Mouse (Mus musculus) layer of hippocampus, adult 11-12 months (tissue): Measurements from ENCODE around the gene Pxk.

Experiments
- DNase-seq: peaks from one replicate; pipeline ENCODE4 v3.0.0; 2022; ENCODE audit warnings: low spot score

Pxk gene

DNA sequence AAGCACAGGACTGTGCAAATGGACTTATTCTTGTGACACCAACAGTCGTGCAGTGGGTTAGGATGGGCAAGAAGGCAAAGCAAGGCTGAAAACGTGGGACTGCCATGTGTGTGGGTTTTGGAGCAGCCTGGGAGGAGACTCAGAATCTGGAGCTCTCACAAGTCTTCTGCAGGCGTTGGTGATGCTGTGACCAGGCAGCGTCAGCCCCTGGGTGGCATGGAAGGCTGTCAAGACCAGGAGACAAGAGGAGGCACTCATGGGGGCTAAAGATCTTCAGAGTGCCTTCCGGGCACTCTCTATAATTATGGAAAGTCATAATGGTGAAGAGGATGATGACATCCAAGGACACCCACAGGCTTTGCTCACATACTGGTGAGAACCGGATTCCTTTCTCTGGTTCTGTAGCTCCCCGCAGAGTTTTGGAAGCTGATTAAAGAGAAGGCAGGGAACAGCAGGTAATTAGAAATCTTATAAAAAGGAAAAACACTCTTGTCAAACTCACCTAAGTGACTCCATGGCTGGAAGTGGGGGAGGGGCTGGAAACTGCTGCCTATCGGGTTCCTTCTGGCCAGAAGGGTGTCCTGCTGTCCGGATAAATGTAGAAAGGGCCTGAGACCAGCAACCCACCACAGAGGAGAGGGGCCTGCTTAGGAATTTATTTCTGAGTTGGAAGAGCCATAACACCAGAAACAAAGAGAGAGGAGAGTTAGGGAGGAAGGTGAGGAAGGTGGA is 108.3 kb downstream of the Pxk start:
- no peak for DNase-seq

DNA sequence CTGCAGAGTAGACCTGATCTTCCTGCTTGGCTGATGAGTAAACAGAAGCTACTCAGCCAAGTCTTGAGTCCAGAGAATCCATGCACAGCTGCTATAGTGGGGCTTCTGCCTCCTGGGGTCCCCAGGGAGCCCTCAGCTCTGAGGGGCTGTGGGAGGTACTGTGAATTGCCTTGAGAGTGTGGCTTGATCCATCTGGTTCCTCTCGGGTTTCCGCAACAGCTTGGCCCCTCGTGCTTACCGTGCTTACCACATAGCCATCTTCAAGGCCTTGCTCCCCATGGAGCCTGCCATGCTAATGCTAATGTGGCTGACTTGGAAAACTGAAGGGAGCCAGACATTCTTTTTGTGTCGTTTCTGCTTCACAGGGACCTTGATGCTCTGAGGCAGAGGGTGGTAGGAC is 109.1 kb downstream of the Pxk start:
- no peak for DNase-seq

DNA sequence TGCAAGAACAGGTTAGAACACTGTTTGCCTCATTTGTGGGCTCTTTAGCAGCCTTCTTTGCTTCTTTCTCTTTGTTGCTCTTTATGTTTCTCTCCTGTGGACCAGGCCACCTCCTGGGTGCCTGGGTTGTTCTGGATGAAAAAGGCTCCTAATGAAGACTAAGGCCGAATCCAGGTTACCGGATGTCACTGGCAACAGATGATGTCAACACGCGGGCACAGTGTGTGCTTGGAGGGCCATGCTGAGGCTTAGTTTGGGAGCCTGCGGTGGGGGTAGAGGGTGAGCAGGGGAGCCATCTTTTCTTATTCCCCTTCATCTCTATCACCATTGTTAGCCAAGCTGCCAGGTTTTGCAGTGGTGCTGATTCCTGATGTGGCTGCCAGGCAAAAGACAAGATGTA is 109.5 kb downstream of the Pxk start:
- DNase-seq: no peak

DNA sequence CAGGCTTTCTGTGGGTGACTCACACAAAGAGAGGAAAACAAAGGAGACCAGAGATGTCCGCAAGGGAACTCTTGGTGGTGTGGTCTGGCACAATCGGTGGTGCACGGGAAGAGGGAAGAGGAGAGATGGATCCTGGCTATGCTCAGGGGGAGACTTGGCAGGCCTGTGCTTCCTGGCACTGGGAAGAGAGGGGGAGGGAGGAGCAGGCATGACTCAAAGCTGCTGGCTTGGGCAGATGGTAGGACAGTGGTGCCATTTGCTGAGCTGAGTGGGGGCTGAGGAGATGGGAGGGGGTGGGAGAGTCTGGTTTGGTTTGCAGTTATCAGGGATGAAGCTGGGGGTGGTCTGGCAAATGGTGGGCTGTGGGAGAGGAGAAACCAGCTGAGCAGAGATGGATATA is 110.9 kb downstream of the Pxk start:
- peak; percentile 84 for DNase-seq

DNA sequence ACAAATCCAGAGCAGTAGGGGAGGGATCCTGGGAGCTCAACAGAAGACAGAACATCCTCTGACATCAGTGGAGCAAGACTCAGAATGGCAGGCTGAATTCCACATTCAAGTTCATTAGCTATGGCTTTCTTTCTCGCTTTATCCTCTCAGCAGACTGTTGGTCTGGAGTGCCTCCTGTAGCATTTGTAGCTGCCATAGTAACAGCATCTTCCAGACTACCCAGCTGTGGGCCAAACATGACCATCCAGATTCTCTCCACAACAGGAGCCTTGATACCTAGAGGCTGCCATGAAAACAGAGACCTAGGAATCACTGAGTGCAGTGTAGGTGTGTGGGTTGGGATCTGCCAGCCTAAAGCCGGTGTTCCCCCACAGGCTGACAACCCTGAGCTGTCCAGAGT is 111.9 kb downstream of the Pxk start:
- DNase-seq: no peak

DNA sequence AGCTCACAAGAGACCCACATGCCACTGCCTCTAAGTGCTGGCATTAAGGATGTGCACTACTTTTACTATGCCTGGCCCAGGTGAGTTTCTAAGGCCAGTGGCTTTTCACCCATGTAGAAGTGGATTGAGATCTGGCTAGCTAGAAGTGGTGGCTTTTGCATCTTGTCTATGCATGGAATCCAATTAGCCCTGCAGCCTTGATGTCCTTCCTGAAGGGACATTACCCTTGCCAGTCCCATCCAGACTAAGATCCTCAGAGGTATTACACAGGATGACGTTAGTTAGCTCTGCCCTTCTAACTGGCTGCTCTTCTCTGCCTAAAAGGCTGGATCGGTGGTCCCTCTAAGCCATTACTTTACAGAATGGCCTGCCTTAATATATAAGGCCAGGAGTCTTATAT is 115.0 kb downstream of the Pxk start:
- DNase-seq: no peak

DNA sequence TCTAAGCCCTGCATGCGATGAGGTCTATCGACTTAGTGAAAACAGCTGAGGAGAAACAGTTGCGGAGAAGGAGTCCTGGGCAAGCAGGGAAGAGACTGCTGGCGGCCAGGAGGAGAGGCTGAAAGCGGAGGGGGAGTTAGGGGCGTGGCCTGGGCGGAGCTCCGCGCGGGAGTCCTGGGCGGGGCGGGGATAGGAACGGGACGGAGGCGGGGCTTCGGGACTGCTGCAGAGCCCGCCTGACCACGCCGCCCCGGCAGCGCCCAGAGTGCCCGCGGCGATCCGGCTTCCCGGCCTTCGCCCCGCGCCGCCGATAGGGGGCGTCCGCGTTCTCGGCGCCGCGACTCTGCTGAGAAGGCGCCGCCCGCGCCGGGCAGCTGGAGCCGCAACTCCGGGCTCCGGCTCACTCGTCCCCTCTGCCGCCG is 115.8 kb downstream of the Pxk start, which contains the start of gene Kctd6:
TSS of gene Kctd6 (plus strand) at position 338 of the 422 bp plus-strand sequence.
- peak; percentile 97 for DNase-seq
